Mouse (Mus musculus) adipocyte (in vitro differentiated cells): ENCODE measurements at regions not wholly inside any gene's neighbourhood (a gene's known extent, or its start where the extent isn't known, plus 50 kb on each side); places are given as distances from the start of the nearest gene placed in this dataset.

Experiments
- DNase-seq: peaks from one replicate; pipeline ENCODE4 v3.0.0-alpha.2; 2016; ENCODE audit warnings: low spot score

DNA sequence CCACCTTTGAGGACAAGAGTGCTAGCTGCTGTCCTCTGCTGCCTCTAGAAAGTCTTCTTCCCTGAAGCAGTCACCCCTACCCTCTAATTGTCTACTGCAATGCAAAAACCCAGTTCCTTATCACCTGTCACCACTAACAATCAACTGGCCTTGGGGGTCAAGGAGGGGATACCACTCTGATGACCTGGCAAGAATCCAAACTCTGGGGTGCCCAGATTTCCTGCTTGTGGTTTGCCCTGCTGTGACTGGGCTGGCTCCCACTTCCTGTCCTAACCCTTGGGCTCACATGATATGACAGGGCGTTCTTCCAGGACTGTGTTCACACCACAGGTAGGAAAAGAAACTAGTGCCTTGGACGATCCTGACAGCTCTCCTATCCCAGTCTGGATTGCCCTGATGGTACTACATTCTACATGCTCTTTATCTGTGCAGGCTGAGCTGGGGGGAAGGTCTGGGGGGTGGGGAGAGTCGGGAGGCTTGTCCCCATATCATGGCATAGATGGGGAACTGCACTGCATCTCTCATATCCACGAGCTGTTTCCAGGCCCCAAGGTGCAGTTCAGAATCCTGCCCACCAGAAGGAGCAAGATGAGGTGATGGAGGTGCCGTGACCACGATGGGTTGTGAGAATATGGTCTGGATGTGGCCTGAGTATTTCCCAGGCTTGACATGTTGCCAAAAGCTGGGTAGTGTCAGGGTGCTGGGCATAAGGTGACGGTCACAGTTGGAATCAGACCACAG is 81.0 kb downstream of the Maf start:
- no peak for DNase-seq

DNA sequence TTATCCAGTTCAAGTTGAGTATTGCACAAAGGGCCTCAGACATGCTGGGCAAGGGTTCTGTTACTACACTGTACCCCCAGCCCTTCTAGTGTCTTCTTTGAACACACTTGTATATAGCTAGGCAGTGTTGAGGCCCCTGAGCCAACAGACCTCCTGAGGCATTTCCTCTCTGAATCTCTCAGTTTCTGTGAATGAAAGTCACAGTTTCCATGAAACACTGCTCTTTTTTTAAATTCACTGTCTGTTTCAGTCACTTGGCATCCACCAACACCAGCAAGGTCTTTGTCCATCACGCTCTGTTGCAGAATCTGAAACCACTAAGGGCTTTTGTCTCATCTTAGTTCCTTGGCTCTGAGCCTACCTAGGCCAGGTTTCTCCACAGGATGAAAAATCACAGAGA is 82.5 kb downstream of the Maf start:
- no peak for DNase-seq

DNA sequence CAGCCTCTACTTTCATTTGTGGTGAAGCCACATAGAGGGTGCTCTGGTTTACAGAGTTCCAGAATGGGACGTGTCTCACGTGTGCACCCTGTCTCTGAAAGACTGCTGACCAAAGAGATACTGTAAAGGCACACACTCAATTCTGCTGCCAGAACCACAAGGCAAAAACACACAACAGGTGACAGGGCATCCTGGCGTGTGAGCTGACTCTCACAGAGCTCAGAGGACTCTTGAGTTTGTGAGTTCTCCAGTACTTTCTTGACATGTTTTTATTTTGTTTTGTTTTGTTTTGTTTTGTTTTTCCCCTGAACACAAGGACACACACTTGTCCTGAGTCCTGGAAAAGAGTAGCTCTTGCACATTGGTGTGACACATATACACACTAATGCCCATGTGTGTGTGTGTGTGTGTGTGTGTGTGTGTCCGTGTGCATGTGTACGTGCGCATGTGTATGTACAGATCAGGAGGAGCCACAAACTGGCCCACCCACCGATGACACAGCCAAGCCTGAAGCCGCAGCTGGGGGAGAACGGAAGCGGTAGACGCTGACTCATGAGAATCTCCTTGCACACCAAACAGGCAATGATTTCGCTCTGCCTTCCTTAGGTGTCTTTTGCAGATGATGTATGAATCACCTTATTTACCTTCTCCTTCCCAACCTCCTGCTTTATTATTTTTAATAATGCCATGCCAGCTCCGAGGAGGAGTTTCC is 89.4 kb downstream of the Maf start:
- DNase-seq, result no peak

DNA sequence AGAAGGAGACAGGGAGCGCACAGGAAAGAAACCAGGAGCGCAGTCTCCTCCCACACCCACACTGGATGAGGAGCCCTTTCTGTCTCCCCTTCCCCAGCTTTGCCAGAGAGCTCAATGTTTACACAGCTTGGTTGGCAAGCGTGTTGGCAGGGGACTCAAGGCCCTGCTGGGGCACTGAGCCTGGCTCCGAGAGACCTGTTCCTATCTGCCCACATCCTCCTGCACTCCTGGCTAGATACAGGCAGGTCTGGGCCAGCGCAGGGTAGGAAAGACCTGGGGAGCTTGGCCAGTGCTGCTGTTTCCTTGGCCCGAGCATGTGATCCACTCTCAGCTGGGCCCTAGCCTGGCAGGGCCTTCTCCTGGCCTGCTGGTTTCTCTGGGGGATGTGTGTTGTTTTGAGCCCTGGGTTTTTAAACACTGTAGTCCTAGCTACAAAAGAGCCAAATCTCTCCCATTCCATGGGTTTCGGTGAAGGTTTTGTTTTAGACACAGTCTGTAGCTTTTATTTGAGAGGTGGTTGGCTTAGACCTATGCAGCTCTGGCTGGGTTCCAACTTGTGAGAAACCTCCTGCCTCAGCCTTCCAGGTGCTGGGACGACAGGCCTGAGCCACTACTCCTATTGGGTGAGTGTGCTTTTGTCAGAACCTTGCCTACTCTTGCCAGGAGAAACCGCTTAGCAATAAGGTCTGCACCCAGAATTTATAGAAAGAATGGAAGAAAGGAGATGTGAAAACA is 90.6 kb downstream of the Maf start:
- DNase-seq, result no peak

DNA sequence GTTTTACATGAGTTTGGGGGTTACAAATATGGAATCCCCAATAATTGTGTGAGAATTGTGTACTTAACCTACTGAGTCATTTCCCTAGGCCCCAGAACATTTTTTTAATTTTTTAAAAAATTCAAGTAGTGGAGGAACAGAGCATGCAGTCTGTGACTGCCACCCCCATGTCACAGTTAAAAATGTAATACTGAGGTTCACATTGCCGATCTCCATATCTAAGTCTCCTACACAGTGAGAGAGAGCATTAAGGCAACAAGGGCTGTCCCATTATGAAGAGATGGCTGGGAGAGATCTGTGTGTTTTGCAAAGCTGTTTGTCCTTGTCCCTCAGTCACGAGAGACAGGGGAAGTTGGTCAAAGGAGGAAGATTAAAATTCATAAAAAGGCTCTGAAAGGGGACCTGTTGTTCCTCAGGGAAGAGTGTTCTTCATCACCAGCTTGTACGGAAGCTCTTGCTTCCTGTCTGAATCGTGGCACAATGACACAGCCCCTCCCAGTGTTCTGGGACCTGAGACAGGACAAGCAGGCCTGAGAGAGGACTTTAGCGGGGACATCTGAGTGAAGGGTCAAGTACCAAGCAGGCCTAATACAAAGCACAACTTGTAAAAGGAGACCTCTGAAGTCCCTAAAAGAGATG is 93.5 kb downstream of the Maf start:
- no peak for DNase-seq

DNA sequence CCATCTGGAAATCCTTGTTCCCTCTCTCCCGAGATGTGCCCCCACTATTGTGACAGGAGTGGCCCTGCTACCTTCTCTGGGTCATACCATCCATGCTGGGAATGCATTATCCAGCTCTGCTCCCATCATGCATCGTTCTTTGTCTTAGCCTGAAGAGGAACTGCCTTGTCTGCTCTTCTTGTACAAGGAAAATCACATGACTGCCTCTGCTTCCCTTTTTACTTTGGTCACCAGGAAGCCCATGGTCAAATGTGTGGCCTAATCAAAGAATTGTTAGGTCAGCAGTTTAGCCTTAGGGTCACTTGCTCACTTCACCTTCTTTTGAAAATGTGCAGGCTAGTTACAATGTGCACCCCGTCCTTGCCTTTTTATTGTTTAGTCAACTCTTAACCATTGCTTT is 95.5 kb downstream of the Maf start:
- no peak for DNase-seq

DNA sequence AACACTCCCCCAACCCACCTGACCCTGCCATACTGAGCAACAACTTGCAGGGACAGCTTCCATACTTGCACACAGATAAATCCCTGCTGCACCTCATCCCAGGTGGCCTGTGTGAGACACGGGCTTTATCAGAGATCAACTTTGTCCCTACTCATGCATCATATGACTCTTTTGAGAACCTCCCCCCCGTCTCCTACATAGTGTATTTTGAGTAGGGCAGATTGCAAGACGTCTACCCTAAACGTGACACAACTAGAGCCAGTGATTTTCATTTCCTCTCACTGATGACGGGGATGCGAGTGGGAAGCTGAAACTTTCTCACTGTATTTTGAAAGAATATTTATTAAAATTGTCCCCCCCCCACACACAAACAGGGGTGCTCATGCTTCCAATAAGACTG is 107.8 kb downstream of the Maf start:
- DNase-seq, result no peak

DNA sequence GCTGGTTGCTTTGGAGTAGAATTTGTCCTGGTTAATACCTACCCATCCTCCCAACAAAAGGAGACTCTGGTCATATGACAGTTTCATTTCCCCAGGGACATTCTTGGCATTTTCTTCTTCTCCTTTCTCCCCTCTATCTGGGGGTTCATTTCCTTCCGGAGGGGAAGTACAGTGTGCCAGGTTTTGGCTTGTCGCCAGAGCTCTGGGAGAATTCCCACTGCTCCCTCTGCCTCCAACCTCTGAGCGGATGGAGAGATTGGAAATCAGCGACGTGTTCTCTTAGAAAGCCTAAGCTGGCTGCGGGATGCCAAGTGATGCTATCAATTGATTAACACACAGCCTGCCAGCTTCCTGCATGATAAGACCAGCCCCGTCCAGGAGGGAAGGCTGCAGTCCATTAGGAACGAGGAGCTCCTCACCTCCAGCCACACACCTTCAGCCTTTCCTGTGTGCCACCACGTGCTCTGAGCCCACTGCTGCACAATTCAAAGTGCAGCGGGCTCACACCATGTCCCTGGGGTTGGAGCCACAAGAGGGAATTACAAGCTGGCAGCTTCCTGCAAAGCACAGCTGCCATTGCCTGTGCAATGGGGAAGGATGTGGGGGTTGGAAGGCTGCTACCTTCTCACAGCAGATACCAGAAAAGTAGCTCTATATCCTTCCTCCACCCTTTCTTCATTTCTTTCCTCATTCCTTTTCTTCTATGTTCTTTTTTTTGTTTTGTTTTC is 110.2 kb downstream of the Maf start:
- DNase-seq, result no peak

DNA sequence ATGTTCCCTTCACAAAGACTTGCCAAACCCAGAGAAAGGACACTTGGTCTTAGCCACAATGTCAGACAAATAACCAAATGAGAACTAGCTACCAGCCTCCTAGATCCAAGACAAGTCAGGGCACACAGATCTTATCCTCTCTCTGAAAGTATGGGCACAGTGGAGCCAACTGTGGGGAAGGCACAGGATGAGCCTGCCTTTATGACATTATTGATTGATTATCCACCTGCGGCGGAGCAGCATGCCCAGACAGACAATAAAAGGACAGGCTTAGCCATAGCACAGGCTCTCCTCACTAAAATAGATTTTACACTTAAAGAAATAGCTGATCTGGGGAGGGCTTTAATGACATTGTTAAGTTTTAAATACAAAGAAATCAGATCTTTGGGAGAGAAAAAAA is 117.9 kb downstream of the Maf start:
- no peak for DNase-seq

DNA sequence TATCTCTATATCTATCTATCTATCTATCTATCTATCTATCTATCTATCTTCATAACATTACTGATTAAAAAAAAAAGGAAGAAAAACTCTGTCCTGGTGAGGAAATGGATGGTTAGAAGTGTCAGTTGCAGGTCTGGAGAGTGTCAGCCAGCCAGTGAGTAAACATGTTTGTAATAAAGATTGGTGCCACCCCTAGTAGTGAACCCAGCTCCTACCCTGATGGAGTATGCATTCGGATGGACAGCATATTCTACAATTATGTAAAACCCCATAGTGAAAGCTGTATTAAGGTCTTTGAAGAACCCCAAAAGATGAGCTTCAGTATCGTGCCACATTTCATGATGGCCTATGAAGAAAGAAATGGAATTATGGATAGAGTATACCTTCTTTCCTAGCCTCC is 118.5 kb downstream of the Maf start:
- no peak for DNase-seq

DNA sequence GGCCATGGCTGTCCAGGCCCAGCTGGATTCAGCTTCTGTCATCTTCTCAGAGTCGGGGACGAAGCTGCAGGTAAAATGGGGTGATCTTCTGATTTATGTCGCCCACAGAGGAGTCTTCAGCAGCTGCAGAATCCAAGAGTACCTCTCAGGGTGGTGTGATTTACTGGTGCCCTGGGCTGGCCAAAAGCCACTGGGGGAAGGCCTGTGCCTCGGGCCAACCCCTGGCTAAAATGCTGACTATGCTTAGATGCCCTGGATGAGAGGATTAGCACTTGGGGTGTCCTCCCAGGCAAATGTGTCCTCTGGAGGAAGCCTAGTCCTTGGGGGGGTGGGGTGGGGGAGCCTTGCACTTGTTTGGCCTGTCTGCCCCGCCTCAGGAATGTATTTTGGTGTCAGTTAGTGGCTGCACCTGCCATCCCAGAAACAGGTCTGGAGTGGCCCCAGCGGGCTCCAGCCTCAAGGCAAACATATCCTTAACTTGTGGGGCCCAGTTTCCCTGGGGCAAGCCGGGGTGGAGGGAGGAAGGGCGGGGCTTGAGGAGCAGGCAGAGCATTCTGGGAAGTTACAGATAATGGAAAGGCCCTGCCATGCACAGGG is 123.2 kb downstream of the Maf start:
- DNase-seq, result no peak

DNA sequence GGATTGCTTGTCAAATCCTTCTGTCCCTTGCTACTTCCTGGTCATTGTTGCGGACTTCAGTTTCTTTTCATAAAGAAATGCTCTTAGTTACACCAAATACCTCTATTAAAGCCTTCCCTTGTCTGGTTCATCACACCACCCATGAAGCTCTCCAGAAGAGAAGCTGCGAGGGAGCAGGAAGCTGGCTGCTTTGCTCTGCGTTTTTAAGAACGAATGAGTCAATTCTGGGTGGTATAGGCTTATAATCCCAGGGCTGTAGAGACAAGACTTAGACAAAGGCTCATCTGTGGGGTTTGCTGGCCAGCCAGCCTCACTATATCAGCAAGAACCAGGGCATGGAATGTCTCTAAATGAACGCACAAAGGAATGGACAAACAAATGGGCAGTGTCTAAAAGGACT is 124.4 kb downstream of the Maf start:
- no peak for DNase-seq

DNA sequence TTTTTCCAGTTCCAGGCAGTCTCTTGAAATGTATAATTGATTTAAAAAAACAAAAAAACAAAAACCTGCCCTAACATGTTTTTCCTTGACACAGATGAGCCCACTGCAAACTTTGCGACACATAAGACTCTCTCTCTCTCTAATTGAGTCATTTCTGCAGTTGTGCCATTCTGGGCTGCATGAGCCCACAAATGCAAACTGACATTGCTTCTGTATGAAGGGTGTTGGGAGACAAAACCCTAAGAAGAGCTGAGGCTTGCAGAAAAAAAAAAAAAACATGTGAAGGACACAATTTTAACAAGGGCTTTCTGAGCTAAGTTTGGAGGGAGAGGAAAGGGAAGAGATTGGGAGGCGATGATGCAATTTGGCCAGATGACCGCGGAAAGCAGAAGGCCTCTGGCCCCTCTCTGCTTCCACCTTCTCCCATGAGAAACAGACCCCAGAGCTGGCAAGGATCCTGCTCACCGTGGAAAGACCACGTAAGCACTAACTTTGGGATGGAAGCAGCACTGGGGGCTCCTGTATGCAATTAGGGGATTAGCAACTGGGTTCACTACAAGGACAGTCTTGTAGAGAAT is 125.6 kb downstream of the Maf start:
- DNase-seq, result no peak

DNA sequence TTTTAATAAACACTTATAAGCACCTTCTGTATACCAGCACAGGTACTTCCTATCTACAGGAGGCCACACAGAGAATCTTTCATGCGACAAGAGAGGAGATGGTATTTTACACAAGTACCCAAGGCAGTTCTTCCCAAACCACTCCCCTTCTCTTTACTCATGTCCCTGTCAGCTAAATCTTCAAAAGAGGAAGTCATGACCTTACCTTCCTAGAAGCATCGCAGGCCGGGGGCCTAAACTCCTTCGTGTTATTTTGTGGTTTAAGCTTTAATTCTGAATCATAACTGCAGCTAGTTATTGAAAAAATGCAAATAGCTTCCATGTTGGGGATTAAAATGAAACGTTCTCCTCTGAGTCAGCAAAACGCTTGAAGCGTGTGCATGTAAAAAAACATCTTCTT is 139.2 kb downstream of the Maf start:
- DNase-seq, result no peak

DNA sequence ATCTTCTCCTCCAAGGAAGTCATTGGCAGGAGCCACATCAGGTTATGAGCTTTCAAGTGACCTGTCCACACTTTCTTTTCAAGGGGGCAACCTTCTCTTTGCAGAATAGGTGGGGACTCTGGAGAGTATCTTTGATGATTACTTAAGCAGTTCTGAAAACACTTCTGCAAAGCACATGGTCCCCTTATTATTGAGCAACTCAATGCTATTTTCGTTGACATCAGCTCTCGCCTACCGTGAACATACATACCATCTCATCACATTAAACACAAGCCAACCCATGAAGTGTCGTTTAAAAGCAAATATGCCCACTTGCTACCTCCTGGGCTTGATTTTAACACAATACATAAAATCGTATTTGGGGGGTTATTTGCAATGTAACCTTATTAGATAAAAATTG is 141.8 kb downstream of the Maf start:
- DNase-seq, result no peak

DNA sequence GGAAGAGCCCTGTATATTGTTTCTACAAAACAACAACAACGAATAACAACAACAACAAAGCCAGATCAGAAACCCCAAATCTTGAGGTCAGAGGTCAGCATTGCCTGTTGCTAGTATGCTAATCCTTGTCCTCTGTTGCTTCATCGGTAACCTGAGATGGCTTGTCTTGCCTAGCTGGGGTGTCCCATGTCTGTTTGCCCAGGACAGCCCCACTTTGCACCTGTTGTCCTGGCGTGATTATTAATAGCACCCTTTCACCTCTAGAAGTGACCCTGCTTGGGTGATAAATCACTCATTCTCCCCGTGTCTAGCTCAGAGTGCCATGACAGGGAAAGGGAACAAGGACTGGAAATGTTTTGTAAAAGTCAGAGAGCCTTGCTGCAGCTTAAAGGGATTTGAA is 145.2 kb downstream of the Maf start:
- no peak for DNase-seq

DNA sequence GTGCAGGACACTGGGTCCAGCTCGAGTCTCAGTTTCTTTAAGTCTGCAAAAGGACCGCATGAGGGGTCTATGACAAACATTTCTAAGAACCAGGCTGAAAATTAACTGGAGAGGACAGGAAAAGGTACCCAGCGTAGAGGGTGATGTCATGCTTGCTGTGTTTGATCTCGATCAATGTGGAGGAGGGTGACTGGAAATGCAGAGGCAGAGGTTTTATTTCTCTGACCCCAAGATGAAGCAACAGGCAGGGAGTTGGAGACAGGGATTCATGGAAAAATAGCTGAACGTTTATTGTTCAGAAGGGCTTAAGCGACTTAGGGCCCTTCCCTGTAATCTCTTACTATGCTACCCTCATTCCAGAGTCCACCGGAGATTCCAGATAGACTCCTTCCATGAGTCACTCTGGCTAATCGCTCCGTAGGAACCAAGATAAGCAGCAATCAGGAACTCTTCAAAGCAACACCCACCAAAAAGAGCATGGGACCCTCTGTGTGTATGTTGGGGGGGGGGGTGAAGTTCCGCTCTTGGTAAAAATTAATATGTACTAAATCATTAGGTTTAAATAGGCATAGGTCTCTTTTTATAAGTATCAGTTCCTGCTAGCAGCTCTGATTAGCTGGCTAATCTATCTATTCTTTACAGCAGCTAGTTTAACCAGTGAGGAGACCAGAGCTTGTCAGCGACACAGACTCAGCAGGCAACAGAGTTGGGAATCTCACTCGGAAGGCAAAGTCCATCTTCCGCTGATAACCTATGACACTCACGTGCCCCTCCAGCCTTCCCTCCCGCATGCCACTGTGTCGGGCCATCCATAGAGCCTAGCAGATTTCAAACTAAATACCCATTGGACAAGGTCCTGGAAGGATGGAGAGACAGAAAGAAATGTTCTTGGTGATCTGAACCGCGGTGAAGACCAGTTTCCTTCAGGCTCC is 146.3 kb downstream of the Maf start:
- DNase-seq, result no peak

DNA sequence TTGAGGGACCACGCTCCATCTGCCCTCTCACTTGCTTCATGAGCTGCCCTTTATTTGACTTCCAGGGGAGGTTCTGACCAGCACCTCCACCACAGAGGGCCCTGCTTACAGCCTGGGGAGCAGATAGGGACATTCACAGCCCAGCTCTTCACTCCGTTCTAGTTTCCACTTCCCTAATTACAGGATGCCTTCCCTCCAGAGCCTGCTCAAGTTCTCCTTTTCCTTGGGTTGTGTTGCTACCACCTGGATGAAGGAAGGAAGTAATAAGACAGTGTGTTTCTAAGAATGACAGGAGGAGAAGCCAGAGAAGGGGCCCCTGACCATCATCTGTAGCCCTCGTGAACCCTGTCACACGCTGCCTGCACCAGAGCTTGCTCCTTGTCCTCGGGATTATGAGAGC is 152.1 kb downstream of the Maf start:
- DNase-seq, result no peak

DNA sequence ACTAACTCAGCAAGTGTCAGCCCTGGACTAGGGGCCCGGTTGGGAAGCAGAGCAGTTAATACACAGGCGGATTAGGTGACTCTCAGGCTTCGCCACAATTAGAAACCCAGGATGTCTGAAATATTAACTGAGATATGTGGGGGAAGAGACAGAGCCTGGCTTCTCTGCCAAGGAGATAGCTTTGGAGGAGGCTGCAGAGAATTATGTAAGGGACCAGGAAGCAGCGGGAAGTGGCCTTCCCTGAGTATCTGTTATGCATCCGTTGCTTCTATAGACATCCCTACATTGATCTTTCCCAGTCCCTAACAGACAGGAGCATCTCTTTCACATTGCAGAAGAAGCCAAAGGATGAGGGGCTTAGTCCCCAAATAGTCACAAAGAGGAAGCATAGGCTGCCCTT is 153.4 kb downstream of the Maf start:
- no peak for DNase-seq

DNA sequence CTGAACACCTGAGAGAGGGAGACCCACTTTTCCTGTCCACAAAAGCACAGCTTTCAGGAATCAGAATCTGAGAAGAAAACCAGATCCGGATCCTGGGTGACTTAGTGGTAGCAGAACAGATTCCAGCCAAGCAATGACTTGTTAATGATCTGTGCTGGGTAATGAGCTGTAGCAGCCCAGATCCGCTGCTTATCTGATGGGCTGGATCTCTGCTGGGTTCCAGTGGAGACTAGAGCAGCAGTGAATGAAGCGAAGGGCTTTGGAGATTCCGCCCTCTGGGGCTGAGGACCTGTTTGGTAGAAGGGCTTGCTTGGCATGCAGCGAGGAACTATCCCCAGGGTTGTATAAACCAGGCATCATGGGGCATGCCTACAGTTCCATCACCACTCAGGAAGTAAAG is 156.3 kb downstream of the Maf start:
- DNase-seq, result no peak
